Mouse (Mus musculus): Measurements from ENCODE around the gene Sept12.

The Sept12 gene

DNA sequence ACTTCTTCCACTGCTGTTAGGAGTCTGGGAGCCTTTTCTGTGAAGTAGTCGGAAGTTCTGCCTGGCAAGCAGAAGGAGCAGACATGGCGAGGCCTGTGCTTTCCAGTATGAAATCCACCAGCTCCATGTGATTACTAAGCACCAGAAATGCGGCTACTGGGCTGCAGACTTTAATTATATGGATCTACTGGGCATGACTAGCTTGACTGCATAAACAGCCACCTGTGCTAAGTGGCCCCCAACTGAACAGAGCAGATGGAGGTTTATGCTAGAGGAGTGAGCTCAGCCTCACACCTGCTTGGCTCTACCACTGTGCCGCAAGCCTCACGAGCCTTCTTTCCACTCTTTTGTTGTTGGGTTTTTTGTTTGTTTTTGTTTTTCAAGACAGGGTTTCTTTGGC, 23.1 kb downstream of the Sept12 start:
- DNase-seq (ENCODE audit: low spot score) = no peak

DNA sequence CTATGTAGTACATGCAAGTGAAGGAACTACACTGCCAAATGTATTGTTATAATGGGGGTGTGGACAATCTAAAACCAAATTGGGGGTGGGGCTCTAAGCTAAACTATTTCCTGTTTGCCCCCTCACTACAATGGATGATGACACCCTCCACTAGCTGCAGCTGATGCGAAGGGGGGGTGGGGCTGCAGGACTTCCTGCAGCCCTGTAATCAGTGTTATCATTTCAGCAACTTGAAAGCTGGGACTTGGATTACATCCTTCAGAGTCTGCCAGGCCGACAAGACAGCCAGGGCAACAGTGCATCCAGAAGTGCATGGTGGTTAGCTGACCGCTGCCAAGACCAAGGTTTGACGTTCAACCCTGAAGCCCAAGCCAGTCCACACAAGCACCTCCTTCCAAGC, 26.0 kb downstream of the Sept12 start:
- no peak for DNase-seq (ENCODE audit: low spot score)

DNA sequence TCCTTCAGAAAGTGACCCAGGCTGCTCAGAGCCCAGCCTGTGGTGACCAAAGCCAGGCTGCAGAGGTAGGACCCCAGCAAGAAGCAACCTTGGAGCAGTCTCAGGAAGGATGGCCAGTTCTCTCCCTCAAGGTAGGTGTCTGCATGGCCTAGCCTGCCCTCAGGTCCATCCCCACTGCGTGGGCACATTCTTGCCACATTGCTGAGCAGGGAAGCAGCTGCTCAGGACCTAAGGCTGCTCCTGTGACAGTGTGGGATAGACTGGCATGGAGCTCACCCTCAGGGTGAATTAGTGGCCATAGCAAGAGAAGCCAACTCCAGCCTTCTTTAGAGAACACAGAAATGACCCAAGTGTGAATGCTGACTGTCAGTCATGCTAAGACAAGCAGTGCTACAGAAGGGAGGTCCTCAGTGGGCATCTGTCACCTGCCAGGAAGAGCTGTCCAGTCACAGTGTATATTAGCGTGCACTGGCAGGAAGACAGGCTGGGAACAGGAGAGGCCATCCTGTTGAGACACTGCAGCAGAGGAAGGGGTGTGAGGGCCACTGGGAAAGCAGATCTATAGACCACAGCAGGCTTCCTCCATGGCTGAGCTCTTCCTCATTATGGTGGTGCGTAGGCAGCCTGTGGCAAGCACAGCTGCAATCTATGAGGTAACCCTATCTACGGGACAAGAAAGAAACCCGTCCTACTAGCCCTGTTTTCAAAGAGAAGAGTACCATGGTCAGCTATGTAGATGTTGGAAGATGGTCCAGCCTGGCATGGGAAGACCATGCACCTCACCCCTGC, 28.4 kb downstream of the Sept12 start:
- no peak for DNase-seq (ENCODE audit: low spot score)

DNA sequence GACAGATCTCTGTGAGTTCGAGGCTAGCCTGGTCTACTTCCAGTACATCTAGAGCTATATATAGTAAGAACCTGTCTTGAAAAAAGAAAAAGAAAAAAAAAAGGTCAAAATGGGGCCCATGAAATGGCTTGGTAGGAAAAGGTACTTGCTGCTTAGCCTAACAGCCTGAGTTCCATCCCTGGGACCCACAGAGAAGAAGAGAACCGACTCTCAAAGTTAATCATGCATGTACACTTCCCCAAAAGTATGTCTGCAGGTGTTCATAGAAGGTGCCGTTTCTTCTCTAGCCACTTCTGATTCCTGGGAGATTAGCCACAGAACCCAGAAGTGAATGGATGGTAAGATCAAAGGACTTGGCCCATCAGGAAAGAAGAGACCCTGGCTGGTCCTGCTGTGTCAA, 29.2 kb downstream of the Sept12 start:
- no peak for DNase-seq (ENCODE audit: low spot score)

DNA sequence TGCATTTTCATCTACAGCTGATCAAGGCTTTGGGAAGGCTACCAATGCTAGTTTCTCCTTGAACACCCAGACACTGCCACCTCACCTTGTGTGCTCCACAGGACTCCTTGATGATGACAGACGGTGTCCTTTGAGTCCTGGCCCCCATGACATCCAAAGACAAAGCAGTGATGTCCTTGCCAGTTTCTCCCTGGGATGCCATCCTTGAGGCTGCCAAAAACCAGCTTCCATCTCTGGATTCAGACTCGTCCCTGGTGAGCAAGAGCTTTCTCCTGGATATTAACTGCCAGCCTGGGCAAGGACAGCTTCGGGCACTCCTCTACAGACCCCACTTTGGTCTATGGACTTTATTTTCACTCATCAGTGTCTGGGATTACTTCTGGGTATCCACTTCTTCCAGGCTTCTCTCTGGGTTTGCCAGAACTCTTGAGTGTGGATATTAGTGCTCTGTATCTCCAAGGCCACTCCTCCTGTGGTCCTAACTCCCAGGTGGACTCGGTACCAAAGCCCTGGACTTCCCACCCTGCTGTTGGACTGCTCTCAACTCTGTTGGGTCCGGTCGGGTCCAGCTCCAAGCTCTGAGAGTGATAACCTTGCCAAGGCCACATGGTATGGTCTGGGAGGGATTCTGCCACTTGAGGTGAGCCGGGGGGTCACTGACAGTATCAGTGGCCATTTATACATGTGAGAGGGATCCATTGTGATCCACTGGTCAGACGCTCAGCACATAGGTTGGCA, 32.1 kb downstream of the Sept12 start:
- DNase-seq (ENCODE audit: low spot score) = no peak

DNA sequence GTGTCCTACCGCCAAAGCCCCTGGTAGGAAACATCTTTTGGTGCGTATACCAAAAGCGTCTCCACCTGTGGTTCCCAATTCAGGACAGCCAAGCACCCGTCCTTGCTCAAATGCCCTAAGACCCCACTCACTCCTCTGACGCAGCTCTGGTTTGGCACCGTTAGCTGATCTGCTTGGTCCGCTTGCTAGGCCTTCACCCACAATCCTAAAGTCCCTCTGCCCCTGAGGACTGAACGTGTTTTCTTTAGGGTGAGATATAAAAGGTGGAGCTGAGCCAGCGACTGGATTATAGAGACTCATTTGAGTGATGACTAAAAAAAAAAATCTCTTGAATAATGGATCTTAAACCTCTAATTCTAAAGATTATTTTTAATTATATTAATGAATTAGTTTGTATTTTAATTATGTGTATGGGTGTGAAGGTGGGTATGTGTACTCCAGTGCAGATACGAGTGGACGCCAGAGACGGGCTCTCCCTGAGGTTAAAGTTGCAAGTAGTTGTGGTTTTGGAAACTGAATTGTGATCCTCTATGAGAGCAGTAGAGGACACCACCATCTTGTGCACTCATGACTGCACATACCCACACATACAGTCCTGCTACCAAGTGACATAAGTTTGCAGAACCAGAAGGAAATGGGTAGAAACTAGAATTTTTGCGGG, 32.8 kb downstream of the Sept12 start:
- DNase-seq (ENCODE audit: low spot score) = no peak

DNA sequence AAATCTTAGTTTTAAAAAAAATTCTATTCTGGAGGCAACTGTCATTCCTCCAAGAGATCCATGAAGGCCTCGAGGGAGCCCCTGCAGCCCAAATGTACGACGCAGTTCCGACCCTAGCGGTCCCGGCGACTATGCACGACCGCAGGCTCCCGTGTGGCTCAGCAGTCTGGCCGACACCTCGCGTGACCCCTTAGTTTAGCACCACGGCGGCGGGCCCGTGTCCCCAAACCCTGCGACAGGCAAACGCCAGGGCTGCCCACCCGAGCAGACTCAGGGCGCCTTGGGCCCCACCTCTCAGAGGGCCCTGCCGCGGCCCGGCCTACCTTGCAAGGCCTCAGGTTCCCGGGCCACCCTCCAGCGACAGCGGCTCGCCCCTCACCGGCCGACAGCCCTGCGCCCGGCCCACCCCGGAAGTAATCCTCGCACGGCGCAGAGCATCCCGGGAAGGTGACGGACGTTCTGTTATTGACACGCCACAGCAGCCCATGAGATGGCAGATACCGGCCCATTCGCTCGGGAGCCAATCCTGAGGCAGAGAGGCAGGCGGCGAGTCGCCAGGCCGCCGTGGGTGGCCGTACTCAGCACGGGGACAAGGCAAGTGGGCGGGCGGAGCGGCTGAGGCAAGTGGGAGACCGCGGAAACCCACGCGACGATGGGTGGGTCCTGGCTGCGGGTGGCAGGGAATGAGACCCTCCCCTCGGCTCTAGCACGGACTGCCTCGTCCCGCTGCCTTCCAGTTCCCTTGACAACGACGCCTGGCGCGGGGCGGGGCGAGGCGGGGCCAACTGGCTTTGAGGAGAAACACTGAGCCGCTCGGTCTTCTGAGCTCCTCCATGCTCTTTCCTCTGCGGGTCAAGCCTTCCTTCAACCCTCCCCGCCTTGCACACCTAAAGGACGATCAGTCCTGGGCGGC, 33.6 kb downstream of the Sept12 start, which contains the start of gene Anks3:
Gene Anks3, minus strand, starts transcription at position 409 of the 913 bp plus-strand sequence.
- DNase-seq (ENCODE audit: low spot score) = peak; percentile 99

DNA sequence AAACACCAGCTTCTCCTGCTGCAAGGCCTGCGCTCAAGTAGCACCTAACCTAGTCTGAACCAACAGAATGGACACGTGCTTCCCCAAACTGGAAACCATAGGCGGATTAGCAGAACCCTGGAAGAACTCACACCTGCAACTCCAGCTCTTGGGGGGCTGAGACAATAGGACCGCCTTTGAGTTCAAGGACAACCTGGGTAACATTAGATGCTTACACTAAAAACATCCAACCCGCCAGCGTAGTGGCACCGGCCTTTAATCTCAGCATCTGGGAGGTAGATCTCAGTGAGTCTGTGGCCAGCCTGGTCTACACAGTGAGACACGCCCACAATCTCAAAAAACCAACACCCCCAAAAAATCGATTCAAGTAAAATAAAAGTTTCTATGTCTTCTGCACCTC, 34.3 kb downstream of the Sept12 start:
- DNase-seq (ENCODE audit: low spot score) = no peak

DNA sequence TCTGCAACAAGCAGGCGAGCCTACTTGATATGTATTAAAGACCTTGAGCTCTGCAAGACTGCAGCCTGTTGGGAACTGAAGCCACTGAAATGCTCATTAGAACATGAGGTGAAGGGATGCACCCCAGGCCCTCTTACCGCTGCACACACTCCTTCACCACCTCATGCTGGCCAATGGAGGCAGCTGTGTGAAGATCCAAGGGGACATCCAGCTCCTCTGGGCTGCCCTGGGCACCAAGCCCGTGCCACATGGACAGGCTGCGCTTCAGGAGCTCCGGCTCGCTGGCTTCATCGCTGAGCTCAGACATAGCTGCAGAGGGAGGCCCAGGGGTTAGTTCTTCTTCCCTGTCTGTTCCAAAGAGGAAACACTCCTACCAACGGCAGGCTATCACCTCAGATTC, 37.4 kb downstream of the Sept12 start:
- no peak for DNase-seq (ENCODE audit: low spot score)

DNA sequence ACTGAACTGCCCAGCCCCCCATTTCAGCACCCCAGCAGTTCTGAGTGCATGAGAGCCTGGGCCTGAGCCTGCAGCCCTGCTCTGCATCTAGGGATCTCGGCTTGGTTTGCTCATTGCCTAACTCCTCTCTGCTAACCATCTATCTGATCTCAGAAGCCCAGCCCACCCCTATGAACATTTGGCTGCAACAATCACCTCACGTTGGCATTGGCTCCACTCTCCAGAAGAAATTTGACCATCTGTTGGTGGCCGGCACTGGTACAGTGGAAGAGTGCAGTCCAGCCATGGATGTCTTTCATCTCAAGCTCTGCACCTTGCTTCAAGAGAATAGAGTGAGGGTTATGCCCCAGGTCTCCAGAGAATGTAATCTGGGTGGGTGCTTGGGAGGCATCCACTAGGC, 40.2 kb downstream of the Sept12 start:
- no peak for DNase-seq (ENCODE audit: low spot score)

DNA sequence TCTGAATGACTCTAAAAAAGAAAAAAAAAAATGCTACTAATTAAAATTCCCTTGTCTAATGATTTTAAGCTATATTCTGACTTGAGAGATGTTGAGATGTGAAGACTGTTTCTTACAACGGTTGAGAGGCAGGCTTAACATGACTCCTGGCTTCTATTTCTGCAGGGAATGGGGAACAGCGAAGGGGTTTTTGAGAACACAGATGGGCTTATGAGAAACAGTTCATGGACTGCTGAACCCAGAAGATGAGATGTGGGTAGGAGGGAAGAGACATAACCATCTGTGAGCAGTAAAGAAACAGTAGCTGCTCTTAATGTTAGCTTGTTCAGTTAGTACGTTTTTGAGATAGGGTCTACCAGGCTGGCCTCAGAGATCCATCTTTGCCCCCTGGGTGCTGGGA, 41.0 kb downstream of the Sept12 start:
- DNase-seq (ENCODE audit: low spot score) = no peak

DNA sequence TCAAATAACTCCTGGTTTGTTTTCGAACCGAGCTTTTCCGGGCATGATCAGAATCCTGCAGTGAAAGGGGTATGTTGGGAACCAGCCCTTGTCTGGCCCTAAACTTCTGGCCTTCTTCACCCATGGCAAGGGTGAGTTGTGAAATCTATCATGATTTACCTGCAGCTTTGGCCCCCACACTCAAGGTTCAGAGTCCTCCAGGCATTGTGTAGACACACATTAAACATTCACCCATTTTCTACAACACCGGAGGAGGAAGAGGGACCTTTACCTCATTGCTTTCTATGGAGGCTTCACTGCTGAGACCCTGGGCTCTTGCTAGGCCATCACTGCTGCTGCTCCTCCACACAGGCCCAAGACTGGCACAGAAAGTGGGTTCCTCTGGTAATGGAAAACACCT, 50.3 kb downstream of the Sept12 start:
- DNase-seq (ENCODE audit: low spot score) = no peak

DNA sequence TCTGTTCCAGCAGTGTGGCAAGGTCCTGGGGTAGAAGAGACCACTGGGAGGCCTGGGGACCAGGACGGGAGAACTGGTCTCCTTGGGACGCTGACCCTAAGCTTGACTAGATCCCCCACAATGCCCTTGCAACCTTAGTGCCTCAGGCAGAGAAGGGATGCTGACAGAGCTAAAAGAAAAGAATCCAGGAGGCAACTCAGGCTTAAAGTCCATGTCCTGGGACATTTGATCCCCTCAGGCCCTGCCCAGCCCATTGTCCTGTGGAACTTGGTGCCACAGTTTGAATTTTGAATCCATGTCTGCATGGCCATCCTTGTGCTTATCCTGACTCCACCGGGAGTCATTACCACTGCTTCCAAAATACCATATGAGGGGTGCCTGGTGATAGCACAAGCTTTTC, 51.5 kb downstream of the Sept12 start:
- DNase-seq (ENCODE audit: low spot score) = no peak

DNA sequence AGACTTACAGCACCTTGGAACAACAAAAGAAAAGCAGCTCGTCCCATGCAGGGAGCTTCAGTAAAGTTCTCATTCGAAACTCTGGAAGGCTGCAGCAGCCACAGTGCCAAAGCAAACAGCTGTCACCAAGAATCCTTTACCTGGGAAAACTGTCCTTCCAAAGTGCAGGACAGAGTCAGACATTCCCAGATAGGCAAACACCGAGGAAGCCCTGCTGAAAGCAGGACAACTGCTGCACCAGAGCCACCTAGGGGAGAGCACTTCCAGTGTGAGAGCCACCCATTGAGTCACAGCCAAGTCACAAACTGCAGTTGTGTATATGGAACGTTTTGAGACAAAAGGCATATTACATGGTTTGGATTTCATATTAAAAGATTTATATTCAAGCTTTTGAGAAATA, 52.2 kb downstream of the Sept12 start:
- DNase-seq (ENCODE audit: low spot score) = peak; percentile 21

DNA sequence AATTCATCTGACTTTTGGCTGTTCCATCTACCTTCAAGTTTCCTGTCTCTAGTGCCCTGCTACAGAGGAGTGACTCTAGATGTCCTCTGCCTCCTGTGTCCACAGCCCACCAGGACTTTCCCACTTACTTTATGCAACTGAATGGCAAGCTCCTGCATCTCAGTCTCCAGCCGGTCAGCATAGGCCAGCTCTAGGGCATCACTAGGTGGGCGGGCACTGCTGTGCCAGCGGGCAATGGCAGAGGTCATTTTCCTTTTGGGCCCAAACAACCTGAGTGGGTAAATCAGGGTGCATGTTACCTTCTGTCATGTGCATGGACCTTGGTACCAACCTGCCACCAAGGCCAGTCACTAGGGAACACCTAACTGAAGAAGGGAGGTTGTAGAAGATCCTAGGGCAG, 54.2 kb downstream of the Sept12 start:
- no peak for DNase-seq (ENCODE audit: low spot score)

DNA sequence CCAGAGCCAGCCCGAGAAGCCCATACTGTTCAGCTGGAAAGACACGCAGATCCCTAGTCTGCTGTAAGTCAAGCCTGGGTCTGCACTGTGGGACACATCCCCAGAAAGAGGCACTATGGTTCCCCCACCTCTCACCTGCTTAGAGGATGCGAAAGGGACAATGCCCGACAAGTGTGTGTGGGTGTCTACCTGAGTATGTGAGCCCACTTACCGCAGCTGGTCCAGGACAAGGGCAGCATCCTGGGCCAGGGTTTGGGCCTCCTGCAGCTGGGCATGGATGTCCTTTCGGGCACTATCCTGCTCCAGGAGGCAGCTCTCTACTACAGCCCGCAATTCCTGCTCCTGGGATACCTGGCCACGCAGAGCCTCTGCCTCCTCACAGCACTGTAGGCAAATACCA, 54.8 kb downstream of the Sept12 start:
- no peak for DNase-seq (ENCODE audit: low spot score)

DNA sequence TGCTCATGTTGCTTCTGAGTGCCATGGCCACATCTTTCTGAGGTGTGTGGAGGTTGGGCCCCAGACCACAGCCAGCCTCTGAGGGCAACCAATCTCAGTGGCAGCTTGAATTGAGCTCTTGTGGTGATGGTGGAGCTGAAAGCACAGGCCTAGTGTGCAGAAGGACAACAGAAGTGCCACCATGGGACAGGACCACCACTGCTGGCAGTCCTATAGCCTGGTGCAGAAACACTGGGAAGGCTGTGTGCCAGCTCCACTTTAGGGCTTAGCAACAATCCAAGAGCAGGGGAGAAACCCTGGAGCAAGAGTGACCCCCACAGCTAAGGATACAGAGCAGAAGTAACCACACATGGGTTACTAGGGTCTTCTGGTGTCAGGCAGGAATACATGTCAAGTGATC, 56.6 kb downstream of the Sept12 start:
- DNase-seq (ENCODE audit: low spot score) = no peak

DNA sequence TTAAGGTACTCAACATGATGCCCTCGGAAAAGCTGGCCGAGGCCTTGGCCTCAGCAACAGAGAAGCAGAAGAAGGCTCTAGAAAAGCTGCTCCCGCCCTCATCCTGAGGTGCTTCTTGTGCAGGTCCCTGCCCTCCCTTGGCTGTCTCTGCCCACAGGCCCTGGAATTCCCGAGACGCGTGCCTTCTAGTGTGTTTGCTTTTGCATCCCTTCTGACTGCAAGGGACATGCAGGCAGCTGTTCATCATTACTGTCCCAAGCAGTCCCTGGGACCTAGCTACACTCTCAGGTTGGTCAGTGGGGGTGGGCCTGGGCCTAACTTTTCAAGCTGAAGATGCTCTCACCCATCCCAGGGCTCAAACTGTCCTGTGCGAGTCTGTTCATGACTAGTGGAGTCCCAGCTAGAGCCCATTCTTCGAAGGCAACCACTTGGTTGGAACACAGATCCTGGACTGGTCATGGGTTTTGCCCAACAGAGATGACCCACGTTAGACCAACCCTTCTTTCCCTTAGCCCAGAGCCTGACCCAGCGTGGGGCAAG, 57.3 kb downstream of the Sept12 start:
- DNase-seq (ENCODE audit: low spot score) = no peak

DNA sequence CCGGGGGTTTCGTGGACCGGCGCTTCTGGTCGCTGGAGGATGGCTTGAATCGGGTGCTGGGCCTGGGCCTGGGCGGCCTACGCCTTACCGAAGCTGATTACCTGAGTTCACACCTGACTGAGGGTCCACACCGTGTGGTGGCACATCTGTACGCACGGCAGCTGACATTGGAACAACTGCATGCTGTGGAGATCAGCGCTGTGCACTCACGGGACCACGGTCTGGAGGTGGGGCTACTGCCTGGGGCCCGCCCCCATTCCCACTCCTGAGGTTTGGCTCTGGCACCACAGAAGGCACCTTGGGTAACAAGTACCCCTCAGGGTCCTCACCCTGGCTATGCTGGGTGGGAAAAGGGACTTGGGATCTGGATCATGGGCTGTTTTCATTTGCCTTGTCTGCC, 58.2 kb downstream of the Sept12 start:
- peak; percentile 63 for DNase-seq (ENCODE audit: low spot score)

DNA sequence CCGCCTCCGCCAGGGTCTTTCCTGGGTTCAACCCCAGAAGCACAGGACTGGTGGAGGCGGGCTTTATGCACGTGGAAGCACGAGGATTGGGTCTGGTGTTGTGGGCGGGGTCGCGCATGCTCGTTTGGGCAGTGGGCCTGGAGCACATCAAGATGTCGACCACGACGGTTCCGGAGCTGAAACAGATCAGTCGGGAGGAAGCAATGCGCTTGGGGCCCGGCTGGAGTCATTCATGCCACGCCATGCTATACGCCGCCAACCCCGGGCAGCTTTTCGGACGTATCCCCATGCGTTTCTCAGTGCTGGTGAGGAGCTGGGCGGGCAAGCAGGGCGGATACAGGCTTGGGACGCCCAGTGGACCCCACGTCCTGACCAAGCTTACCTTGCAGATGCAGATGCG, 58.7 kb downstream of the Sept12 start:
- peak; percentile 97 for DNase-seq (ENCODE audit: low spot score)

DNA sequence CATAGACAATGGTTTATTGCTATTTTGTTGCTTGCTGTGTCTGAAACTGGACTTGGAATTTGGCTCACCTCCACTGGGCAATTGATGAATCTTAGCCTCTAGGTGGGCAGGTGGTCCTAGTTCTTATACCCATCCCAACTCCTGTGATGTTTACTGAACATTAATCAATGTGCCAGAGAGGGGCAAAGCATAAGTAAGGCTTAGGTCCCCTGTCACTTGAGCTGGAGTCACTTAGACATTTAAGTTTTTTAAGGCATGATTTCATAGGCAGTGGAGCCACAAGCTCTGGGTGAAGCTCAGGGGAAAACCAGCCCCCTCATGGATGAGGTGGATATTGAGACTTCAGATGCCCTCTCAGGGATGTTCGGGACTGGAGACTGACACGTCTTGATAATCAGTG, 59.2 kb downstream of the Sept12 start, which contains the start of gene Nudt16l1:
Gene Nudt16l1, plus strand, starts transcription at position 301 of the 400 bp plus-strand sequence.
- DNase-seq (ENCODE audit: low spot score) = no peak
